Mouse (Mus musculus) cerebellum, adult 11-12 months (tissue): ENCODE measurements around the gene Asap2.

ENCODE experiments used
- DNase-seq: peaks from one replicate; pipeline ENCODE4 v3.0.0; 2022

The Asap2 gene

GRCm38 (mm10) chr12:21133972-21134859 lies 144.0 kb downstream of the Asap2 start:
- peak; percentile 58 for DNase-seq

- DNase-seq, result peak; percentile 22
These were observed 145.6 kb downstream of the Asap2 start for GRCm38 (mm10) chr12:21135651-21136461.

- DNase-seq, result peak; percentile 73
These were observed 146.1 kb downstream of the Asap2 start for GRCm38 (mm10) chr12:21136462-21136751.

- DNase-seq, result no peak
These were observed 149.3 kb downstream of the Asap2 start for GRCm38 (mm10) chr12:21139560-21139959.

GRCm38 (mm10) chr12:21140153-21140552 lies 149.9 kb downstream of the Asap2 start:
- peak; percentile 67 for DNase-seq

- DNase-seq, result no peak
These were observed 150.6 kb downstream of the Asap2 start for GRCm38 (mm10) chr12:21140741-21141308.

- DNase-seq, result peak; percentile 86
These were observed 151.5 kb downstream of the Asap2 start for GRCm38 (mm10) chr12:21141691-21142300.

- no peak for DNase-seq
These were observed 152.4 kb downstream of the Asap2 start for GRCm38 (mm10) chr12:21142489-21143254.

GRCm38 (mm10) chr12:21144602-21145001 lies 154.3 kb downstream of the Asap2 start:
- DNase-seq, result no peak

- no peak for DNase-seq
These were observed 154.8 kb downstream of the Asap2 start for GRCm38 (mm10) chr12:21145050-21145449.

- DNase-seq, result no peak
These were observed 156.6 kb downstream of the Asap2 start for GRCm38 (mm10) chr12:21146826-21147225.

- peak; percentile 40 for DNase-seq
These were observed 163.0 kb downstream of the Asap2 start for GRCm38 (mm10) chr12:21153279-21153707.

- peak; percentile 19 for DNase-seq
These were observed 164.8 kb downstream of the Asap2 start for GRCm38 (mm10) chr12:21155062-21155461.

- DNase-seq, result peak; percentile 7
These were observed 169.0 kb downstream of the Asap2 start for GRCm38 (mm10) chr12:21159304-21159703.

- peak; percentile 68 for DNase-seq
These were observed 170.1 kb downstream of the Asap2 start for GRCm38 (mm10) chr12:21160327-21160828.

- DNase-seq, result no peak
These were observed 171.6 kb downstream of the Asap2 start for GRCm38 (mm10) chr12:21161841-21162240.

- DNase-seq, result no peak
These were observed 173.4 kb downstream of the Asap2 start for GRCm38 (mm10) chr12:21163706-21164105.

GRCm38 (mm10) chr12:21164251-21164650 lies 174.0 kb downstream of the Asap2 start:
- DNase-seq, result no peak

GRCm38 (mm10) chr12:21165157-21165556 lies 174.9 kb downstream of the Asap2 start:
- no peak for DNase-seq

- DNase-seq, result no peak
These were observed 175.7 kb downstream of the Asap2 start for GRCm38 (mm10) chr12:21165891-21166342.

- no peak for DNase-seq
These were observed 176.8 kb downstream of the Asap2 start for GRCm38 (mm10) chr12:21166884-21167575.
